Mouse (Mus musculus) fibroblast of lung, adult 2 months (primary cell): ENCODE data around the gene Adam15.

ENCODE experiments used
- DNase-seq: peaks from one replicate; pipeline ENCODE4 v3.0.0-alpha.2; 2011; ENCODE audit warnings: low read depth

Adam15 gene

DNA sequence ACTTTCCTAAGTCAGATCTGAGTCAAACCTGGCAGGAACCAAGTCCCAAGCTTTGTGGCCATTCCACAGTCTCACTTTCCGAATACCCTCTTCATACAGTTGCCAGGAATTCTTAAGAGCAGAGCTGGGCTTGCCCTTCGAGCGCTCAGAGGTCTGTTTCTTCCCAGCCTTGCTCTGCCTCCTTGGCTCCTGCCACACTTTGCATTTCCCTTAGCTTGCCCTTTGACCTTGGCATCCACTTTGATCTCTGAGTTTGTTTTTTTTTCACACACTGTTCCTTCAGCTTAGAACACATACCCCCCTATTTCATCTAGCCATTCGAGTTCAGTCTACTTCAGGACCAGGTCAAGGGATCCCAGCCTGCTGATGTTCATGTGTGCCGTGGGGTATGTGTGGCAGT lies 1.5 kb upstream of the Adam15 start:
- DNase-seq: no peak

- DNase-seq: no peak
Measured at GRCm38 (mm10) chr3:89348911-89349868, 606 bp downstream of the Adam15 start.

DNA sequence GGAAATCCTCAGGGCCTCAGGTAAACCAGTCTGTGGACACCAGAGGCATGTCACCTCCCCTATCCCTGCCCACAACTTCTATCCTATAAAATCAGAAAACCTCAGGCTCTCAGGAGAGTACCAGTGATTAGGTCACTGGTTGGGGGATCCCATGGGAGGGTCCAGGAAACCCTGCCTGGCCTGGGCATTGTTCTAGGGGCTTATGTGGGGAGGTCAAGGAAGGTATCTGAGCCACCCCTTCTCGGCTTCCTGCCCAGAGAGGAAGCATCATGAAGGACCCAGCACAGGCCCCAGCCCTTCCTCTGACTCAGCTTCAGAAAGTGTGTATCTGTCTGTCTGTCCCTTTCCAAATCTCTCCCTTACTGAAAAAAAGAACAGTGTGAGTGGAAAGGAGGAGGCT lies 1.9 kb downstream of the Adam15 start:
- DNase-seq: no peak

DNA sequence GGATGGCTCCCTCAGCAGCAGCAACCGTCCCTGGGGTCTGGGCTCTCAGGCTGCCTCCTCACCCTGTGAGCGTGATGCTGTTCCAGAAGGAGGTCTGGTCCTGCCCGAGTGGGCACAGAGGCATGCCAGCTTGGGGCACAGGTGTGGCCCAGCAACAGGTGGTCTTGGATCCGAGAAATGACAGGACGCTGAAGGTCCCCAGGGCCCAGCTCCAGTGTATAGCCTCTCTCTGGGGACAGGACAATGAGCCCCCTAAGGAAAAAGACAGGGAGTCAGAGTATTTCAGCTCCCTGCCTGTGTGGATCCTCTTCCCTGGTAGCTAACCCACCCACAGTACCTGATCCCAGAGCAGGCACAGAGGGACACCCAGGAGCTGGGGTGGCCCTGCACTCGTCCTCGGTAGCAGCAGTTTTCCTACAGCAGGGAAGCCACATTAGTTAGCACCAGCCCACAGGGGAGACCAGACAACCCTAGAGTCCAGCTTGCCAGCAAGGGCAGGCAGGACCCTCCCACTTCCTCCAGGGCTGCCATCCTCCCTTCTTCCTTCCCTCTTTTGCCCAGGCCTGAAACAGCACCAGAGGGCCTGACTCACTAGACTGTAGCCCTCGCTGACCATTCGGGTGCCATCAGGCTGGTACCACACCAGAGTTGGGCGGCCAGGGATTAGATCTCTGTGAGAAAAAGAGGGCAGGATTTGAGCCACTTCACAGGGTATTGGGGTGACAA lies 2.8 kb downstream of the Adam15 start:
- no peak for DNase-seq

DNA sequence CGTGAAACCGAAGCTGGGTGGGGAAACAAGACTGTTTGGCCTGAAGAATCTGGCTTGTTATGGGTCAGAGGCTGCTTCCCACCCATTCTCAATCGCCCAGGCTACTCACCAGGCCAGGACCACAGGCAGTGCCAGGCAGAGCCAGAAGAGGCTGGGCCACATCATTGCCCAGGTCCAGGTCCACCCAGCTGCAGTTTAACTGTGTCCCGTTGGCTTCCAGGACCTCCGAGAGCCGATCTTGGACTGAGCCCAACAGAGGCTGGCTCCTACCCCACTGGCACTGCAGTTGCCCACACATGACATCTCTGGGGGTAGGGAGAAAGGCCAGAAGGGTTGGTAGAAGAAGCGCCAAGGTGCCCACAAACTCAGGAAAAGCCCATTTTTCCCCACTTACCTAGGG lies 6.5 kb downstream of the Adam15 start:
- DNase-seq: no peak

- no peak for DNase-seq
Measured at GRCm38 (mm10) chr3:89341794-89342193, 8.0 kb downstream of the Adam15 start.

DNA sequence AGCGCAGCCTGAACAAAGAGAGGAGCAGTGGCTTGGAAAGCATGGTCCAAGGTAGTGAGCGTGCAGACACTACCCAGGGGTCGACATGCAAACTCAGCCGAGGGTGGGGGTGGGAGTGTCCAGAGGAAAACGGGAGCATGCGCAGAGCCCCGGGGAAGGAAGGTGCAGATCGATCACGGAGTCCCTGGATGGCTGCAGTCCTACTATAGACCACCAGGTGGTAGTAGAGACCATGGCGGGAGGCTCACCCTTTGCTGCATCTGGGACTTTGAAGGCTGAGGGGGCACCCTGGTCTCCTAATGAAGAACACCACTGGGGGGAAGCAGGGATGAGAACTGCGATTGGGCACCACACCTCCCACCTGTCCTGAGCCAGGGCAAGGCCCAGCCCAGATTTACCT lies 9.3 kb downstream of the Adam15 start:
- DNase-seq: no peak

- DNase-seq: no peak
Measured at GRCm38 (mm10) chr3:89339416-89339815, 10.4 kb downstream of the Adam15 start.

DNA sequence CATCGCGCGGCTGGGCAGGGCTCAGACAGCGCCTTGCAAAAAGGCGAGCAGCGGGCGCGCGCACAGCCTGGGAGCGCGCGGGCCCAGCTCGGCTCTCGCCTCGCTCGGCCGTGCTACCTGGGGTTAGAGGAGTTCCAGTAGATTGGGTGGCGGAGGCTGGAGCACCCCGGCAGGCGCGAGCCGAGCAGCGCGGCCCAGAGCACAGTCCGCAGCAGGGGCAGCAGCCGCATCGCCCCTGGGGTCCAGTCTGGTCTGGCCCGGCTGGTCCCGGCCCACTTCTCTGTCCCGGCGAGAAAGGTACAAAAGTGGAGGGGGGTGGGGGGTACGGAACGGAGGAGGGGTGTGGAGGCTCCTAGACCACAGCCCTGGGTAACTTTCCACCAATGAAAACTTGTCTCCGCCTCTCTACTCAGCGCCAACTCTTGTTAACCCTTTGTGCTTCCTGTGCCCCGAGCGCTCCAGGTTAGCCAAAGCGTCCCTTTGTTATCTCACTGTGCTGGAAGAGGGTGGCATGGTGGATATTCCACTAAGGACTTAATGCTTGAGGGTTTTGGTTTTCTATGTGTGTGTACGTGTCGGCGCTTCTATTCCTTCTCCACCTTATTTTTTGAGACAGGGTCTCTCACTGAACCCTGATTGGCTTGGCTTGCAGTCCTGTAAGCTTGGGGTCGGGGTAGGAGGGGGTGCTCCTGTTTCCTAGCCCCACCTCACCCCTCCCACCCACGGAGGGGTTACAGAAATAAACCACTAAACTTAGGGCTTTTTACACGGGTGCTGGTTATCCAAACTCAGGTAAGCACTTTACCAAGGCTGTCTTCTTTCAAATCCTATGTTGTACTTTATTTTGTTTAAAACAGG lies 11.8 kb downstream of the Adam15 start, which contains the start of gene Efna4:
TSS of gene Efna4 (minus strand) at position 308 of the 858 bp plus-strand sequence.
- no peak for DNase-seq

- DNase-seq: no peak
Measured at GRCm38 (mm10) chr3:89337062-89337720, 12.6 kb downstream of the Adam15 start.

GRCm38 (mm10) chr3:89336529-89336928 lies 13.3 kb downstream of the Adam15 start:
- no peak for DNase-seq

- DNase-seq: no peak
Measured at GRCm38 (mm10) chr3:89333053-89333452, 16.7 kb downstream of the Adam15 start.

DNA sequence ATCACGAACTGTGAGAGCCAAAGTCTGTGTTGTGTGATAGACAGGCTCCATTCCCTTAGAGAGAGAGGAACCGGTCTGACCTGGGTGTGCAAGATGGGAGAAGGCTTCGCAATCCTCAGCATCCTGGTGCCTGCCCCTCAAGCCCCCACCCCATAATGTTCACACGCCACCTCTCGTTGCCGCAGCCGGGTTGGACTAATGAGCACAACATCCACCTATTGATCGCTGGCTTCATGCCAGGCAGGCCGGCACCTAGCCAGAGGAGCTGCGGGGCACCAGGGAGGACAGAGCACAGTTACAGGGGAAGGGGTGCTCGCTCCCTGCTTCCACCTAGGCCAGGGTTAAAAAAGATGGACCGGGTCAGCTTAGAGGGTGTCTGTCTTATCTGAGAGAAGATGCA lies 17.3 kb downstream of the Adam15 start:
- DNase-seq: no peak

DNA sequence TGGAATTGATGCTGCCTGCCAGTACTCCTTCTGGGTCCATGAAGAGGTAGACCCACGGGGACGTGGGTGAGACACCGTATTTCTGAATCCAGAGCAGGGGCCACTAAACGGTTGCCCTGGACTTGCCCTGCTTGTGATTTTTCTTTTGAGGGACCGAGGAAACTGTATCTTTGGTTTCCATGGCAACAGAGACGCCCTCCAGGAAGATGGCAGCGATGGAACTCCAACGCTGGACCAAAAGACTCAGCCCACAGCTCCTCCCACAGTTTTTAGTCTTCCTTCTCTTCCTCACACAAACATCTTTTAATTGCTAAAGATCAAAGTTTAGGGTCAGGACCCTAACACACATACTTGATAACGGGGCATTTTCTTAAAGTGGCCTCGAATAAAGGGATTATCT lies 17.8 kb downstream of the Adam15 start:
- DNase-seq: no peak

DNA sequence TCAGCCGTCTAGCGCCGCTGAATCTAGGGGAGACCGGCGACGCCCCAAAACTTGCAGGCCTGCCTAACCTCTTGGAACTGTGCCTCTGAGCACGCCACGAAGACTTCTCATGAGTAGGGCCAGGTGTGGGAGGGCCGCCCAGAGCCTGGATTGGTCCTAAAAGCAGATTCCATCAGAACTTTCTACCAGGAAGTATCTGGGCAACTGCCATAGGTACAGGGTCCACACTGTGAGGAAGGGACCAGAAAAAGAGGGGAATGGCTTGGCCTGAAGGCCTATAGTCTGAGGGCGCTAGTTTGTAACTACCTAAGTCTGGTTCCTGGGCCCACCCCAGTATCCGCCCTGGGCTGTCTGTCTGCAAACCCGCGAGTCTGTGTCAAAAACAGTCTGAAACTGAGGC lies 18.2 kb downstream of the Adam15 start:
- DNase-seq: no peak

GRCm38 (mm10) chr3:89330948-89331347 lies 18.8 kb downstream of the Adam15 start:
- DNase-seq: no peak

GRCm38 (mm10) chr3:89330346-89330745 lies 19.4 kb downstream of the Adam15 start:
- DNase-seq: no peak

DNA sequence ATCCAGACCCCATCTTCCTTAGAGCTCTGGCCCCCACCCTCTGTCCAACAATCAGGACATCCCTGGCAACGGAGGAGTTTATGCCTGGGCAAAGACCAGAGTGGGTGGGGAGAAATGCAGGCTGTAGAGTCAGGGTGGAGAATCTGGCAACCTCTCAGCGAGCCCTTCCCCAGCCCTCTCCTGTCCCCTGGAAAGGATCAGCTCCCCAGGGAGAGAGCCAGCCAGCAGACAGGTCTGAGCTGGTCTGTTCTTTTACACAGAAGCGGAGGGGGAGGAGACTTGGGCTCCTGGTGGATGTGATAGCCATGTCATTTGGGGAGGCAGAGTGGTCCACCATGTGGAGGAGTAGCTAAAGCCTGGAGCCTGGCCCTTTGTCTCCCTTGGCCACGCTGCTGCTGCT lies 21.2 kb downstream of the Adam15 start:
- DNase-seq: no peak

DNA sequence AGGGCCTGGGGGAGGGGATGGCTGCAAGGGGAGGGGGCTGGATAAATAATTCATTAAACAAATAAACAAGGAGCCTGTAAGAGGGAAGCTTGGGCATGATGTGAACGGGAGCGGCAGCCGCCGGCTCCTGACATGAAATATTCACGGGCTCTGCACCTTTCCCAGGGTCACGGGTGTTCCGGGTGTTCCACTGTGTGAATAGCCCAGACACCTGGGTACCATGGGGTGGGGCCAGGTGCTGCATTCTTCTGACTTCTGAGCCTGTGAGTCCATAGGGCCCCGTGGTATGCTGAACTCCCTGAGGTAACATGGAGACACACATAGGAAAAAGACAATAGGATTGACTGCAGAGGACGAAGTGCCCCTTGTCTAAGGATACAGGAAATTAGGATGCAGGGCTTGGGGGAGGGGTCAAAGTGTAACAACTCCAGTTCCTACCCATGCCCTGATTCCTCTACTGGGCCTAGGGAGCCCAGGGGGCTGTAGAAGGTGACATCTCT lies 22.4 kb downstream of the Adam15 start:
- DNase-seq: no peak

DNA sequence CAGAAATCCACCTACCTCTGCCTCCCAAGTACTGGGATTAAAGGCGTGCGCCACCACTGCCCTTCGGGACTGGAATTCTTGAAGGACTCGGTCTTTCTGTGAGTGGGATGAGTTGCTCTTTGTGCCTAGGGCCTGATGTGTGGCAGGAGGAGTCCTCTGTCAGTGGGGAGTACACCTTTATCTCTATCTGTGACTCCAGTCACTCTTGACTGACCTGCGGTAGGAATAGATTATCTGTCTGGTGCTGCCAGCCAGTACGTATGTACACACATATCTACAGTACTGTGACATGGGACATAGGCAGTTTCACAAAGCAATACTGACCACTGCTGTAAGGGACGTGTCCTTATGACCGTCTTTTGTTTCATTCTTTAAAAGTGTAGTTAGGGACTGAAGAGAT lies 23.9 kb downstream of the Adam15 start:
- no peak for DNase-seq

DNA sequence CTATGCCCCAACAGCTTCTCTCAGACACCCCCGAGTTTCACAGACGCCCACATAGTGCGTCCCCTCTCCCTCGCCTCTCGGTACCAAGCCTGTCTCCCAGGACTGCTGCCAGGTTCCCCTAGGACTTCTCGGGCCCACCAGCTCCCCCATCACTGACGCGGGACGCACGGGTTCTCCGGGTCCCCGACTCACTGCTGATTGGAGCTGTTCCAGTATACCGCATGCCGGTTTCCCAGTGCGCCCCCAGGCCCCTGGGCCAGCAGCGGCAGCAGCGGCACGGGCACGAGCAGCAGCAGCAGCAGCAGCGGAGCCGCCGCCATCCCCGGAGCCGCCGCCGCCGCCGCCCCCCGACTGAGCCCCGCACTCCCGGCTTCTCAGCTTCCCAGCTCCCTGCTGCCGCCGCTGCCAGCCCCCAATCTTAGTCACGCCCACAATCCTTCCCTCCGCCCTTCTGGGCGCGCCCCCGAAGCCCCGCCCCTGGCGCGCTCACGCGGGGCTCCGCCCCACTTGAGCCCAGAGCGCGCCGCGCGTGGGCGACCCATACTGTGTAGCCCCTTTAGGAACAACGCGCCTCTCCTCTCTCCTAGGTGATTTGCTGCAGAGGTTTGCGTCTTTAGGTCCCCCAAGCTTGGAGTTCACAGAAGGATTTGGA lies 27.2 kb downstream of the Adam15 start, which contains the start of gene Efna3:
TSS of gene Efna3 (minus strand) at position 452 of the 652 bp plus-strand sequence.
- no peak for DNase-seq
